Mouse (Mus musculus): ENCODE data around the gene Gpx6.

DNA sequence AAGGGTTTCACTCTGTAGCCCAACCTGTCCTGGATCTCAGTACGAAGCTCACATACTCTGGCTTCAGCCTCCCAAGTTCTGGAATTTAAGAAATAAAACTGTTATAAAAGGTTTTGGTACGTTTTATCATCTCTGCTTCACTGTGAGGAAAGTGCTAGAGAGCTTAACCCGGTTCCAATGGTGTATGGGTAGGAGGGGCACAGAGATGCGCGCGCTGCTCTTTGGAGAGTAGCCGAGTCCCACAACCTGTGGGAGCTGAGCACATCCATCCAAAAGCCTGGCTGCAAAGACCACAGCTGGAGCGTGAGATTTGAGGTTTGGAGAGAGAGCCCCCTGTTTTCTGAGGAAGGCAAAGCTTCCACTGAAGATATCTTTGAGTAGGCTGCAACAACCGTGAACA, 15.5 kb downstream of the Gpx6 start:
- TF ChIP-seq CTCF (IDR thresholded peaks at IDR 0.05; ENCODE audit: low read depth), result no peak
- no peak for TF ChIP-seq EP300 (optimal IDR thresholded peaks at IDR 0.05)

All from stomach, postnatal 0 days (tissue).